Mouse (Mus musculus): ENCODE results near the gene Vcan. TPM values are rescaled to one million over a fixed set of nuclear protein-coding genes. Genes with fewer than 3 reads are reported as not detected.
A peak's percentile ranks its signal among the peaks of the same experiment; 100 is the strongest.
"Not testable (repeated sequence)": the region's sequence is repeated elsewhere in the genome, so short reads cannot be mapped to it uniquely, and the experiment has no call there.

Gene Vcan
- polyA plus RNA-seq, 1 experiment from 2014 or later = 119 TPM

- ATAC-seq (ENCODE audit: insufficient number of reproducible peaks, low FRiP score, low TSS enrichment, low read depth) (no peak), DNase-seq (ENCODE audit: low spot score) (no peak)
- Histone ChIP-seq H3K9me3 (ENCODE audit: control insufficient read depth, low read length) (no peaks in the 10 kb centered on the region), H3K36me3 (ENCODE audit: control insufficient read depth, insufficient read depth, low read length) (no peaks in the 10 kb centered on the region), H3K4me2 (ENCODE audit: low read depth, severe bottlenecking) (no peak overlapping the region), H3K9ac (ENCODE audit: low read length) (no peak overlapping the region), H3K27ac (replicated peaks; ENCODE audit: low read depth, low read length) (no peak overlapping the region), H3K4me1 (ENCODE audit: control insufficient read depth, insufficient read depth, low read length) (no peaks in the 10 kb centered on the region), H3K4me3 (ENCODE audit: low read depth, low read length) (no peak overlapping the region), H3K27me3 (ENCODE audit: control insufficient read depth, insufficient read depth, low read length) (no peaks in the 10 kb centered on the region)
- 84% methylated on average over 3 of the region's 3 CpGs for WGBS
Measured at GRCm38 (mm10) chr13:89765966-89766365, 23.7 kb upstream of the Vcan start.

DNA sequence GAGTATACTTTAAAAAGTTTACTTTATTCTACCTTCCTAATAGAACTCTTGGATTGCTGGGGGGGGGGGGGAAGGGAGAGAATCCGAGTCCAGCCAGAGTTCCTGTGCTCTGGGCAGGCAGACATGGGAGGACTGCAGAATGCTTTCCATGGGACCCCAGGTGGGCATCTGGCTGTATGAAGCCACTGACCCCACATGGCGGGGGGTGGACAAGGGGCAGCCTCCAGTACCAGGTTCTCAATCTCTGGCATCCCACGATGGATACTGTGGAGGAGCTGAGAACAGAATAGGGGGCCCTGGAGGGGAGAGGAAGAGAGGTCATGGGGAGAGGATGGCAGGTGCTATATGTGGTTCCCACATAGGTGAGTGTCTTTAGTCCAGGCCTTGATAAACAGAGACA is 20.0 kb upstream of the Vcan start:
- H3K27ac ChIP-seq (replicated peaks; ENCODE audit: low read depth, low read length) = no peak overlapping the region
- H3K4me2 ChIP-seq (ENCODE audit: low read depth, severe bottlenecking) = no peak overlapping the region
- 73% methylated on average over 3 of the region's 3 CpGs for WGBS
- no peak overlapping the region for H3K9ac ChIP-seq (ENCODE audit: low read length)
- DNase-seq (ENCODE audit: low spot score) (no peak), ATAC-seq (ENCODE audit: insufficient number of reproducible peaks, low FRiP score, low TSS enrichment, low read depth) (no peak)
- no peaks in the 10 kb centered on the region for H3K9me3 ChIP-seq (ENCODE audit: control insufficient read depth, low read length)
- H3K4me3 ChIP-seq (ENCODE audit: low read depth, low read length) = no peak overlapping the region
- H3K4me1 ChIP-seq (ENCODE audit: control insufficient read depth, insufficient read depth, low read length) = no peaks in the 10 kb centered on the region
- H3K27me3 ChIP-seq (ENCODE audit: control insufficient read depth, insufficient read depth, low read length) = no peaks in the 10 kb centered on the region
- no peaks in the 10 kb centered on the region for H3K36me3 ChIP-seq (ENCODE audit: control insufficient read depth, insufficient read depth, low read length)

GRCm38 (mm10) chr13:89756347-89756746 is 14.0 kb upstream of the Vcan start:
- H3K9me3 ChIP-seq (ENCODE audit: control insufficient read depth, low read length) = no peaks in the 10 kb centered on the region
- DNase-seq (ENCODE audit: low spot score) (no peak), ATAC-seq (ENCODE audit: insufficient number of reproducible peaks, low FRiP score, low TSS enrichment, low read depth) (no peak)
- no peaks in the 10 kb centered on the region for H3K4me1 ChIP-seq (ENCODE audit: control insufficient read depth, insufficient read depth, low read length)
- H3K36me3 ChIP-seq (ENCODE audit: control insufficient read depth, insufficient read depth, low read length) = no peaks in the 10 kb centered on the region
- no peak overlapping the region for H3K9ac ChIP-seq (ENCODE audit: low read length)
- H3K4me2 ChIP-seq (ENCODE audit: low read depth, severe bottlenecking) = no peak overlapping the region
- no peak overlapping the region for H3K27ac ChIP-seq (replicated peaks; ENCODE audit: low read depth, low read length)
- no peaks in the 10 kb centered on the region for H3K27me3 ChIP-seq (ENCODE audit: control insufficient read depth, insufficient read depth, low read length)
- H3K4me3 ChIP-seq (ENCODE audit: low read depth, low read length) = no peak overlapping the region

GRCm38 (mm10) chr13:89750562-89750961 is 8.3 kb upstream of the Vcan start:
- not testable (repeated sequence) for H3K27me3 ChIP-seq (ENCODE audit: control insufficient read depth, insufficient read depth, low read length); H3K36me3 ChIP-seq (ENCODE audit: control insufficient read depth, insufficient read depth, low read length); H3K4me3 ChIP-seq (ENCODE audit: low read depth, low read length); H3K9ac ChIP-seq (ENCODE audit: low read length); H3K9me3 ChIP-seq (ENCODE audit: control insufficient read depth, low read length); H3K4me2 ChIP-seq (ENCODE audit: low read depth, severe bottlenecking); ATAC-seq (ENCODE audit: insufficient number of reproducible peaks, low FRiP score, low TSS enrichment, low read depth); H3K4me1 ChIP-seq (ENCODE audit: control insufficient read depth, insufficient read depth, low read length); DNase-seq (ENCODE audit: low spot score); H3K27ac ChIP-seq (replicated peaks; ENCODE audit: low read depth, low read length)
- 35% methylated on average over 3 of the region's 3 CpGs for WGBS

GRCm38 (mm10) chr13:89743201-89743600 is 892 bp upstream of the Vcan start:
- no peak overlapping the region for H3K9ac ChIP-seq (ENCODE audit: low read length)
- WGBS = 8% methylated on average over 8 of the region's 8 CpGs
- no peaks in the 10 kb centered on the region for H3K9me3 ChIP-seq (ENCODE audit: control insufficient read depth, low read length)
- peak overlapping the region; percentile 52 for H3K4me3 ChIP-seq (ENCODE audit: low read depth, low read length)
- DNase-seq (ENCODE audit: low spot score) = no peak
- no peaks in the 10 kb centered on the region for H3K36me3 ChIP-seq (ENCODE audit: control insufficient read depth, insufficient read depth, low read length)
- no peak overlapping the region for H3K27ac ChIP-seq (replicated peaks; ENCODE audit: low read depth, low read length)
- ATAC-seq (ENCODE audit: insufficient number of reproducible peaks, low FRiP score, low TSS enrichment, low read depth) = no peak
- H3K4me1 ChIP-seq (ENCODE audit: control insufficient read depth, insufficient read depth, low read length) = 0 out of 2 replicates have a peak, but pooled peaks cover 3% of the 10 kb centered on the region
- H3K27me3 ChIP-seq (ENCODE audit: control insufficient read depth, insufficient read depth, low read length) = no peaks in the 10 kb centered on the region
- H3K4me2 ChIP-seq (ENCODE audit: low read depth, severe bottlenecking) = peak overlapping the region; percentile 81; the same call in 1 of the 2 replicates

DNA sequence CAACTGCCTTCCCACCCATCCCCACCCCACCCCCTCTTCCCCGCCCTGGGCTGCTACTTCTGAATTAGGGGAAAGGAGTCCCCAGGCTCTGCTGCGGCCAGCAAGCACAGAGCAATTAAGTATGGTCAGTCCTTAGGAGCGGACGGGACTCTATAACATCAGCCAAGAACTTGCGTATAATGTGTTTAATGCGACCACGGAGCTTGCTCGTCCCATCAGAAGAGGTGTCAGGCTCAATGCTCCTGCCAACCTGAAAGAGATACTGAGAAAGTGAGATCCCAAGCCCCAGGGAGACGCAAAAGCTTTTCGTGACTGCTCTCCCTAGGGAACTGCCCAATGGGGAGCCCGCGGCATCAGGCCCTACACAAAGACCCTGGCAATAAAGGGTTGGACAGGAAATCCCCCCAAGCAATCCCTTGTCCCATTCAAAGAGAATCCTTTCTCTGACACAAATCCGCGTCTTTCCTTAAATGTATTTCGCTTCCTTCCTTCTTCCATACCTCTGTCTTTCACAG is 434 bp upstream of the Vcan start:
- Histone ChIP-seq H3K4me2 (ENCODE audit: low read depth, severe bottlenecking) (peak overlapping the region; percentile 81), H3K9ac (ENCODE audit: low read length) (peak overlapping the region; percentile 79), H3K27me3 (ENCODE audit: control insufficient read depth, insufficient read depth, low read length) (no peaks in the 10 kb centered on the region), H3K9me3 (ENCODE audit: control insufficient read depth, low read length) (no peaks in the 10 kb centered on the region), H3K4me3 (ENCODE audit: low read depth, low read length) (peak overlapping the region; percentile 52), H3K36me3 (ENCODE audit: control insufficient read depth, insufficient read depth, low read length) (no peaks in the 10 kb centered on the region), H3K27ac (replicated peaks; ENCODE audit: low read depth, low read length) (peak overlapping the region; percentile 96), H3K4me1 (ENCODE audit: control insufficient read depth, insufficient read depth, low read length) (0 out of 2 replicates have a peak, but pooled peaks cover 3% of the 10 kb centered on the region)
- WGBS = 1% methylated on average over 15 of the region's 15 CpGs
- ATAC-seq (ENCODE audit: insufficient number of reproducible peaks, low FRiP score, low TSS enrichment, low read depth) (no peak), DNase-seq (ENCODE audit: low spot score) (no peak)

- H3K9me3 ChIP-seq (ENCODE audit: control insufficient read depth, low read length) = no peaks in the 10 kb centered on the region
- ATAC-seq (ENCODE audit: insufficient number of reproducible peaks, low FRiP score, low TSS enrichment, low read depth) (peak; percentile 37; the same call in 1 of the 2 replicates), DNase-seq (ENCODE audit: low spot score) (peak; percentile 84)
- H3K36me3 ChIP-seq (ENCODE audit: control insufficient read depth, insufficient read depth, low read length) = no peaks in the 10 kb centered on the region
- no peaks in the 10 kb centered on the region for H3K27me3 ChIP-seq (ENCODE audit: control insufficient read depth, insufficient read depth, low read length)
- under 1% methylated on average over 14 of the region's 14 CpGs for WGBS
- H3K9ac ChIP-seq (ENCODE audit: low read length) = peak overlapping the region; percentile 79
- H3K27ac ChIP-seq (replicated peaks; ENCODE audit: low read depth, low read length) = peak overlapping the region; percentile 96
- 0 out of 2 replicates have a peak, but pooled peaks cover 3% of the 10 kb centered on the region for H3K4me1 ChIP-seq (ENCODE audit: control insufficient read depth, insufficient read depth, low read length)
- peak overlapping the region; percentile 52 for H3K4me3 ChIP-seq (ENCODE audit: low read depth, low read length)
- H3K4me2 ChIP-seq (ENCODE audit: low read depth, severe bottlenecking) = peak overlapping the region; percentile 81
Measured at GRCm38 (mm10) chr13:89741116-89741551, 1.2 kb downstream of the Vcan start.

DNA sequence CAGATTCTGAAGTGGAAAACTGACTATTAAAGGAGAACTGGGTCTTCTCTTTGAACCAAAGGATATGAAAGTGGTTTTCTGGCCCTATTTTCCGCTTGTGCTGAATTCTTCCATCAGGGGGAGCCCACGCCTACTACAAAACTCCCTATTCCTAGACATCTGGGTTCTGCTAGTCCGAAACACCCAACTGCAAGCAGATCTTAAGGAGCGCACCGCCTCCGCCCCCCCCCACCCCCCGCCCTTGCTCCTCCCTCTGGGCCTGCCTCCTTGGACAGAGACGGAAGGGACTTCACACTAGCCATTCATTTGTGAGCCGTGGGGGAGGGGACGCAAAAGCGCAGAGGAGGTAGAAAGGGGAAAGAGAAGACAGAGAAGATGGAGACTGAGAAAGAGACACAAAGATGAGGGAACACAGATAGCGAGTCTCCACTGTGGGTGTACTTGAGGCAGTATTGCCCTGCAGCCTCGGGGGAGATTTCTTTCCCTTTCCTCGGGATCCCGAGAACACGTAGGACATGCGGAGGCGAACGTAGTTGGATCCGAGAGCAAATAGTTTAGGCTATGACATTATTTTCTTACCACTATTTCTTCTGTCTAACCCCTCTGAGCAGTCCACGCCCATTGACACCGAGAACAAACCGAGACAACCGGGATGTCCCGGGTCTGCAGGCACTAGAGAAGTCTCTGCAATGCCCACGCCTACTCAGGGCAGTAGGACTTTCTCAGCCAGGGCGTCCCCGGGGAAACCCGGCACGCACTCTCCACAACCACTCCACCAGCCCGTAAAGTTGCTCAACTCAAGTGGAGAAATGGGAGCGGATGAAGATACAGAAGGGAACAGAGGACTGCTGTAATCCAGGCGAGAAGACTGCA is 1.8 kb downstream of the Vcan start:
- DNase-seq (ENCODE audit: low spot score) = peak; percentile 89
- Histone ChIP-seq H3K9ac (ENCODE audit: low read length) (peak overlapping the region; percentile 79), H3K4me3 (ENCODE audit: low read depth, low read length) (peak overlapping the region; percentile 52), H3K9me3 (ENCODE audit: control insufficient read depth, low read length) (no peaks in the 10 kb centered on the region), H3K4me1 (ENCODE audit: control insufficient read depth, insufficient read depth, low read length) (0 out of 2 replicates have a peak, but pooled peaks cover 3% of the 10 kb centered on the region), H3K4me2 (ENCODE audit: low read depth, severe bottlenecking) (peak overlapping the region; percentile 81), H3K27ac (replicated peaks; ENCODE audit: low read depth, low read length) (peak overlapping the region; percentile 96), H3K36me3 (ENCODE audit: control insufficient read depth, insufficient read depth, low read length) (no peaks in the 10 kb centered on the region), H3K27me3 (ENCODE audit: control insufficient read depth, insufficient read depth, low read length) (no peaks in the 10 kb centered on the region)
- under 1% methylated on average over 33 of the region's 33 CpGs for WGBS
- peak; percentile 88 for ATAC-seq (ENCODE audit: insufficient number of reproducible peaks, low FRiP score, low TSS enrichment, low read depth)

Measured in limb, embryonic 11.5 days (tissue).